Mouse (Mus musculus): ENCODE measurements around the gene Ect2. TPM values are rescaled to one million over a fixed set of nuclear protein-coding genes. Genes with fewer than 3 reads are reported as not detected.

Ect2 gene
- polyA plus RNA-seq, 1 experiment from 2014 or later: 8.6 TPM

DNA sequence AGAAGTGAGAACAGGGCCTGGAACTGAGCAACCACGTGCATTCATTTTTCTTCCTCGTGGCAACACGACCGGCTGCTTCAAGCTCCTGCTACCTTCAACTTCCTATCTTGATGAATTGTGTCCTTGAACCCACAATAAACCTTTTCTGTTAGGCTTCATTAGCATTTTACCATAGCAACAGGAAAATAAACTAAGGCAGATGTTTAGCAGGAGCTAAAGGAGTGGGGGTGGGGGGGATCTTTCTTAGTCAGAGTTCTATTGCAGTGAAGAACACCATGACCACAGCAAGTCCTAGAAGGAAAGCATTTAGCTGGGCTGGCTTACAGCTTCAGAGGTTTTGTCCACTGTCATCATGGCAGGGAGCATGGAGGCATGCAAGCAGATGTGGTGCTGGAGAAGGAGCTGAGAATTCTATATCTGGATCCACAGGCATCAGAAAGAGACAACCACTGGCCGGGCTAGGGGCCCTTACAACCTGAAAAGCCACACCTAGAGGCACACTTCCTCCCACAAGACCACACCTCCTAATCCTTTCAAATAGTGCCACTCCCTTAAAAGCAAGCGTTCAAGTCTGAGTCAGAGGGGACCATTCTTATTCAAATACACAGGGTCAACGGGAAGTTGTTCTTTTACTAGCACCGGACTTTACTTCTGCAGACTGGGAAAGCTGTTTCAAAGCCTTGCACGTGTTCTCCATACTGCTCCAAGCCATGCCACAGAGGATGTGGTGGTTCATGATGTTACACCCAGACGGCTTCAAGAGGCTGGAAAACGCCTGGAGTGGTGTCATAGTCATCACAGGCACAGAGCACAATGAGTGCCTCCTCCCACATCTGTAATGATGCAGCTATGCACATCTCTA is 90.0 kb downstream of the Ect2 start:
- TF ChIP-seq CTCF (IDR thresholded peaks at IDR 0.05; ENCODE audit: low read depth) (no peak), EP300 (optimal IDR thresholded peaks at IDR 0.05) (no peak)
- H3K4me1 ChIP-seq (replicated peaks; ENCODE audit: control insufficient read depth, insufficient read depth): no peaks in the 10 kb centered on the region

DNA sequence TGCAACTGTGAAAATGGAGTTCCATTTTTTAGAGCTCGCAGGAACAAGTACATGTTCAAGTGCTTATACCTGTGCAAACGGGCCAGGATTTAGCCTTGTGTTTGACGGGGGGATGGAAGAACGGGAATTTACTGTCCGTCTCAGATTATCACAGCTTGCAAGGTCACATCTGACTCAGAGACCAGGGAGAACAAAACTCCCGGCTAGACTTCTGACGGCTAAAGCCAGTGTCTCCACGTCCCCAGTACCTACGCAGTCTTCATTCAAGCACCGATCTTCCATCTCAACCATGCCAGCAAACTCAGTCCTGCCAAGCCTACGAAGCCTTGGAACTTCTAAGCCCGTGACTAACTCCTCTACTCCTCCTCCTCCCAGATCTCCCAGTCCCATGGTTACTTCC is 93.2 kb downstream of the Ect2 start:
- DNase-seq (ENCODE audit: low spot score): no peak
- Histone ChIP-seq H3K4me3 (ENCODE audit: low read depth, low read length) (no peak overlapping the region), H3K36me3 (ENCODE audit: control insufficient read depth, insufficient read depth, low read length) (no peaks in the 10 kb centered on the region), H3K27me3 (ENCODE audit: control insufficient read depth, insufficient read depth, low read length) (no peaks in the 10 kb centered on the region), H3K27ac (replicated peaks) (no peak overlapping the region), H3K4me1 (replicated peaks; ENCODE audit: control insufficient read depth, insufficient read depth) (no peaks in the 10 kb centered on the region), H3K4me2 (replicated peaks; ENCODE audit: low read depth) (no peak overlapping the region), H3K9ac (ENCODE audit: low read length) (no peak overlapping the region), H3K9me3 (ENCODE audit: control insufficient read depth, low read length) (no peaks in the 10 kb centered on the region)
- ATAC-seq (ENCODE audit: low FRiP score, low TSS enrichment): no peak
- TF ChIP-seq CTCF (IDR thresholded peaks at IDR 0.05; ENCODE audit: low read depth) (no peak), EP300 (optimal IDR thresholded peaks at IDR 0.05) (no peak)
- WGBS: 85% methylated on average over 12 of the region's 12 CpGs

More for the DNA sequence above, 90.0 kb downstream of the Ect2 start:
- no peak overlapping the region for H3K27ac ChIP-seq (replicated peaks)
- H3K4me2 ChIP-seq (replicated peaks; ENCODE audit: low read depth): no peak overlapping the region
- H3K4me3 ChIP-seq (ENCODE audit: low read depth, low read length): no peak overlapping the region
- no peaks in the 10 kb centered on the region for H3K27me3 ChIP-seq (ENCODE audit: control insufficient read depth, insufficient read depth, low read length)
- DNase-seq (ENCODE audit: low spot score) (no peak), ATAC-seq (ENCODE audit: low FRiP score, low TSS enrichment) (no peak)
- 58% methylated on average over 11 of the region's 11 CpGs for WGBS
- no peak overlapping the region for H3K9ac ChIP-seq (ENCODE audit: low read length)
- H3K36me3 ChIP-seq (ENCODE audit: control insufficient read depth, insufficient read depth, low read length): no peaks in the 10 kb centered on the region
- no peaks in the 10 kb centered on the region for H3K9me3 ChIP-seq (ENCODE audit: control insufficient read depth, low read length)

DNA sequence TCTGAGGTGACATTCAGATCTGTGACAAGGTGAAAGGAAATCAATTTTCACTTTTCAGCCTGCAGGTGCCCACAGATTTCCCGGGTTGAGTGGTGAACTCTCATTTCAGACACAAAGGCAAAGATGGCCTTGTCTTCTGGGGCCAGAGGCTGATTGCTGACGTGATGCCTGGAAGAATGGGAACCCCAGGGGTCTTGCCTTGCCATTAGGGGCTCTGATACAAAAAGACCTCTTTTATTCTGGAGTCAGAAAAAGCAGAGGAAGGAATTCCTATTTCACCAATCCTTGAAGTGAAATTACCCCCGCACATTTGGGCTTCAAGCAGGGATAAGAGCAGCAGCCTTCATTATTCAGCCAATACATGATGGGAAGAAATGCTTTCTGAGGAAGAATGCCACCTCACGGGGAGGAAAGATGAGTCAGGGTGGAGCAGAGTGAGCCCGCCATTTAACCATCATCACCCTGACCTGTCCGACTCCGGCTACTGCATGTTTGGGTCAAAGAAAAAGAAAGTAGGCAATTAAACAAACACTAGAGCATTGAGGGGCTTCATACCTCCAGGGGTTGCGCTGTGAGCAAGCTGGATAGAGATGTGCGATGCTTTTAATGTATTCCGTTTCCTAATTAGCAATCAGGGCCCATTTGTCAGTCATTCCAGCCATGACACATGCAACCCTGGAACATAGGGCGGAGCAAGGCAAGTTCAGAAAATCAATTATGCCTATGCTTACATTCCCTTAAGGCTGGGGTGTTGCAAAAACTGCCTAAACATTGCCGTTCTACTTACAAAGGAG is 94.0 kb downstream of the Ect2 start:
- Histone ChIP-seq H3K9ac (ENCODE audit: low read length) (no peak overlapping the region), H3K9me3 (ENCODE audit: control insufficient read depth, low read length) (no peaks in the 10 kb centered on the region), H3K4me1 (replicated peaks; ENCODE audit: control insufficient read depth, insufficient read depth) (no peaks in the 10 kb centered on the region), H3K4me2 (replicated peaks; ENCODE audit: low read depth) (no peak overlapping the region), H3K27me3 (ENCODE audit: control insufficient read depth, insufficient read depth, low read length) (no peaks in the 10 kb centered on the region), H3K27ac (replicated peaks) (no peak overlapping the region), H3K4me3 (ENCODE audit: low read depth, low read length) (no peak overlapping the region), H3K36me3 (ENCODE audit: control insufficient read depth, insufficient read depth, low read length) (no peaks in the 10 kb centered on the region)
- DNase-seq (ENCODE audit: low spot score) (no peak), ATAC-seq (ENCODE audit: low FRiP score, low TSS enrichment) (no peak)
- TF ChIP-seq EP300 (optimal IDR thresholded peaks at IDR 0.05) (no peak), CTCF (IDR thresholded peaks at IDR 0.05; ENCODE audit: low read depth) (no peak)
- WGBS: 74% methylated on average over 12 of the region's 12 CpGs

DNA sequence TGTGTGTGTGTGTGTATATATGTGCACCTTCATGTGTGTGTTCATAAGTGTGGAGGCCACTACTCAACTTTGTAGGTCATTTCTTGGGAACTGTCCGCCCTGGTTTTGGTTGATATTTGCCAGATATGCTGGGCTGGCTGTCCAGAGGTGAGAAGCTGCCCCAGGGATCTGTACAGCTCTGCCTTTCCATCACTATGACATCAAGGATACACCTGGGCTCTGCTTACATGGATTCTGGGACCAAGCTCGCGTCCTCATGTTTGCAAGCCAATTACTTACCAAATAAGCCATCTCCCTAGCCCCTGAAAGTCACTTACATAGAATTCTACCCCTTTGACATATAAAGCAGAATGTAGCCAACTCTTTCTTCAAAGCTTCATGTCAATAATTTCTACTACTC is 98.2 kb downstream of the Ect2 start:
- DNase-seq (ENCODE audit: low spot score) (no peak), ATAC-seq (ENCODE audit: low FRiP score, low TSS enrichment) (no peak)

DNA sequence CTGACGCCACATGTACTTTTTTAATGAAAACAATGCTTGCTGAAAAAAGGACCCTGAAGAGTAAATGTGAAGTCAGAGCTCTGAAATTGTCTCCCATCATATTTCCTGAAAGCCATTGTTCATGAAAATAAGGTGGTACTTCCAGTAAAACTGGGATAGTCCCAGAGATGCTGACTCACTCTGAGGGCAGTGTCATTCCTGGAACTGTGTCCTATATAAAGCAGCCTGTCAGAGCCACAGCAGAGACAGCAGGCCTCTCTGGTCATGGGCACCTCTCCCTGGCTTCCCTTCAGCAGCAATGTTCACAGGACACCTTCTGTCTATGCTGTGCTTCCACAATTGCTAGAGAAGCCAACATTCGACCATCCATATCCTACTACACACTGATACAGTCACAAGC is 98.9 kb downstream of the Ect2 start:
- H3K27me3 ChIP-seq (ENCODE audit: control insufficient read depth, insufficient read depth, low read length): no peaks in the 10 kb centered on the region
- no peaks in the 10 kb centered on the region for H3K36me3 ChIP-seq (ENCODE audit: control insufficient read depth, insufficient read depth, low read length)
- DNase-seq (ENCODE audit: low spot score): no peak
- H3K4me2 ChIP-seq (replicated peaks; ENCODE audit: low read depth): no peak overlapping the region
- no peak for TF ChIP-seq EP300 (optimal IDR thresholded peaks at IDR 0.05)
- no peak for TF ChIP-seq CTCF (IDR thresholded peaks at IDR 0.05; ENCODE audit: low read depth)
- H3K4me1 ChIP-seq (replicated peaks; ENCODE audit: control insufficient read depth, insufficient read depth): no peaks in the 10 kb centered on the region
- no peak overlapping the region for H3K27ac ChIP-seq (replicated peaks)
- no peak overlapping the region for H3K9ac ChIP-seq (ENCODE audit: low read length)
- H3K9me3 ChIP-seq (ENCODE audit: control insufficient read depth, low read length): no peaks in the 10 kb centered on the region
- no peak overlapping the region for H3K4me3 ChIP-seq (ENCODE audit: low read depth, low read length)
- ATAC-seq (ENCODE audit: low FRiP score, low TSS enrichment): no peak
- 65% methylated on average over 2 of the region's 2 CpGs for WGBS

More for the DNA sequence above, 98.2 kb downstream of the Ect2 start:
- Histone ChIP-seq H3K36me3 (ENCODE audit: control insufficient read depth, insufficient read depth, low read length) (no peaks in the 10 kb centered on the region), H3K9ac (ENCODE audit: low read length) (no peak overlapping the region), H3K4me2 (replicated peaks; ENCODE audit: low read depth) (no peak overlapping the region), H3K4me1 (replicated peaks; ENCODE audit: control insufficient read depth, insufficient read depth) (no peaks in the 10 kb centered on the region), H3K4me3 (ENCODE audit: low read depth, low read length) (no peak overlapping the region), H3K27ac (replicated peaks) (no peak overlapping the region), H3K9me3 (ENCODE audit: control insufficient read depth, low read length) (no peaks in the 10 kb centered on the region), H3K27me3 (ENCODE audit: control insufficient read depth, insufficient read depth, low read length) (no peaks in the 10 kb centered on the region)
- whole genome bisulfite sequencing: 78% methylated on average over 3 of the region's 3 CpGs
- TF ChIP-seq CTCF (IDR thresholded peaks at IDR 0.05; ENCODE audit: low read depth) (no peak), EP300 (optimal IDR thresholded peaks at IDR 0.05) (no peak)

Other genes starting within 250 kb of the Ect2 start
- 23.3 and 28.4 TPM in 2 replicates for gene Nceh1, start 29.1 kb upstream of the Ect2 start, polyA plus RNA-seq (2015; fragmentation: Nextera tagmentation; extraction: Ambion mirVana)
- gene Tnfsf10, start 163.2 kb upstream of the Ect2 start, polyA plus RNA-seq (2015; fragmentation: Nextera tagmentation; extraction: Ambion mirVana): 0.30 and 0.39 TPM in 2 replicates
- not detected in 2 replicates for gene Ghsr, start 217.5 kb upstream of the Ect2 start, polyA plus RNA-seq (2015; fragmentation: Nextera tagmentation; extraction: Ambion mirVana)